Mouse (Mus musculus): ENCODE results near the gene Gpnmb. TPM values are rescaled to one million over a fixed set of nuclear protein-coding genes. Genes with fewer than 3 reads are reported as not detected.

Gpnmb gene
- polyA plus RNA-seq, 1 experiment from 2014 or later: 0.66 TPM

Other genes starting within 250 kb of the Gpnmb start
- gene Tmem176a, start 195.6 kb upstream of the Gpnmb start, polyA plus RNA-seq (2015; fragmentation: Nextera tagmentation; extraction: Ambion mirVana): 94.5 and 102 TPM in 2 replicates
- gene Tmem176b, start 195.1 kb upstream of the Gpnmb start, polyA plus RNA-seq (2015; fragmentation: Nextera tagmentation; extraction: Ambion mirVana): 249 and 268 TPM in 2 replicates
- gene Aoc1, start 163.7 kb upstream of the Gpnmb start, polyA plus RNA-seq (2015; fragmentation: Nextera tagmentation; extraction: Ambion mirVana): not detected in 2 replicates
- gene 1600015I10Rik, start 106.7 kb upstream of the Gpnmb start, polyA plus RNA-seq (2015; fragmentation: Nextera tagmentation; extraction: Ambion mirVana): not detected in 2 replicates
- not detected in 2 replicates for gene Doxl2, start 61.6 kb upstream of the Gpnmb start, polyA plus RNA-seq (2015; fragmentation: Nextera tagmentation; extraction: Ambion mirVana)
- gene Svs1, start 49.7 kb upstream of the Gpnmb start, polyA plus RNA-seq (2015; fragmentation: Nextera tagmentation; extraction: Ambion mirVana): not detected in 2 replicates
- gene Malsu1, start 37.2 kb downstream of the Gpnmb start, polyA plus RNA-seq (2015; fragmentation: Nextera tagmentation; extraction: Ambion mirVana): 49.6 and 59.8 TPM in 2 replicates
- 39.2 and 44.0 TPM in 2 replicates for gene Igf2bp3, start 178.4 kb downstream of the Gpnmb start, polyA plus RNA-seq (2015; fragmentation: Nextera tagmentation; extraction: Ambion mirVana)
- gene Tra2a, start 227.5 kb downstream of the Gpnmb start, polyA plus RNA-seq (2015; fragmentation: Nextera tagmentation; extraction: Ambion mirVana): 57.7 and 67.6 TPM in 2 replicates